Mouse (Mus musculus) forebrain, embryonic 11.5 days (tissue): ENCODE data around the gene Dhrs7. TPM values are rescaled to one million over a fixed set of nuclear protein-coding genes. Genes with fewer than 3 reads are reported as not detected.

Experiments
- ATAC-seq: fragments of 200-750 bp; cut with Nextera tagmentation; replicated peaks from 2 replicates; pipeline ENCODE4 v1.8.0; 2017; ENCODE audit warnings: moderate TSS enrichment; ENCODE audit not compliant: low FRiP score
- DNase-seq: peaks from one replicate; pipeline ENCODE4 v3.0.0-alpha.2; 2017; ENCODE audit warnings: low spot score
- H3K27ac ChIP-seq: fragments of 300-500 bp; sonication (generic); 2 replicates; pipeline ENCODE4 v1.5.1; 2014; ENCODE audit warnings: low read depth, low read length
- H3K27me3 ChIP-seq: fragments of 300-500 bp; sonication (generic); 2 replicates; pipeline ENCODE4 v1.6.1; 2014; ENCODE audit warnings: mild to moderate bottlenecking, low read length, mixed read lengths; ENCODE audit not compliant: control insufficient read depth, insufficient read depth
- H3K36me3 ChIP-seq: fragments of 300-500 bp; sonication (generic); 2 replicates; pipeline ENCODE4 v1.6.1; 2014; ENCODE audit warnings: mild to moderate bottlenecking, low read length, moderate library complexity, mixed read lengths; ENCODE audit not compliant: control insufficient read depth, insufficient read depth
- H3K4me1 ChIP-seq: fragments of 300-500 bp; sonication (generic); replicated peaks from 2 replicates; pipeline ENCODE4 v1.6.1; 2014; ENCODE audit warnings: low read length, mixed read lengths; ENCODE audit not compliant: control insufficient read depth, insufficient read depth
- H3K4me2 ChIP-seq: fragments of 300-500 bp; sonication (generic); 2 replicates; pipeline ENCODE4 v1.6.1; 2014; ENCODE audit warnings: low read depth, mild to moderate bottlenecking, low read length, moderate library complexity, mixed read lengths; ENCODE audit not compliant: severe bottlenecking
- H3K4me3 ChIP-seq: fragments of 300-500 bp; sonication (generic); 2 replicates; pipeline ENCODE4 v1.5.1; 2014; ENCODE audit warnings: low read depth, low read length
- H3K9ac ChIP-seq: fragments of 300-500 bp; sonication (generic); 2 replicates; pipeline ENCODE4 v1.6.1; 2014; ENCODE audit warnings: low read length
- H3K9me3 ChIP-seq: fragments of 300-500 bp; sonication (generic); 2 replicates; pipeline ENCODE4 v1.6.1; 2016; ENCODE audit warnings: low read length, mixed read lengths; ENCODE audit not compliant: control insufficient read depth
- WGBS: fragments of 180-500 bp; shearing (Covaris S2); extraction: QIAGEN DNeasy Blood & Tissue Kit; methylation state at CpG from one replicate; pipeline ENCODE4 v1.1.7; 2014; 5-methylcytosine and 5-hydroxymethylcytosine counted together
- polyA plus RNA-seq: library from polyadenylated mRNA; unstranded; fragments of >200 nt; fragmentation: Nextera tagmentation; extraction: Ambion mirVana; gene quantifications from 2 replicates; pipeline ENCODE4 v1.2.1, GENCODE M21; 2014

Gene Dhrs7
- polyA plus RNA-seq, 1 experiment from 2014 or later: 5.6 TPM

DNA sequence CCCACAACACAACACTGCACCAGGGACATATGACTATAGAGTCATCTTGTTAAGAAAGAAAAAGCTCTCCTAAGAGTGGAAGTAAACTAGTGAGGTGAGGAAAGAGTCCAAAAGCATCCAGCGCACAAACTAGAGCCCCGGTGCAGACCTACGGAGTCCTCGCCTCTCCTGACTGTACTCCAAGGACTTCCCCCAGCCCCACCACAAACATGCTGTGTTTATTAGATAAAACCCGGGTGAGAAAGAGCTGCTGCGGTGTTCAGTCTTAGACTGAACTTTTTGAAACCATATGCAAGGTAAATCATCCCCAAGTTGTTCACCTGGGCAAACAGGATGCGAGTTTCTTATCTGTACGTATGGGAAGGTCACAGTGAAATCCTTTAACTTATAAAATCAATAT lies 6.2 kb upstream of the Dhrs7 start:
- no peaks in the 10 kb centered on the region for H3K9me3 ChIP-seq
- no peak overlapping the region for H3K27ac ChIP-seq
- H3K9ac ChIP-seq: no peak overlapping the region
- no peaks in the 10 kb centered on the region for H3K27me3 ChIP-seq
- no peak for ATAC-seq
- 94% methylated on average over 8 of the region's 8 CpGs for WGBS
- no peaks in the 10 kb centered on the region for H3K4me1 ChIP-seq
- no peak overlapping the region for H3K4me3 ChIP-seq
- no peaks in the 10 kb centered on the region for H3K36me3 ChIP-seq
- no peak for DNase-seq
- H3K4me2 ChIP-seq: no peak overlapping the region

DNA sequence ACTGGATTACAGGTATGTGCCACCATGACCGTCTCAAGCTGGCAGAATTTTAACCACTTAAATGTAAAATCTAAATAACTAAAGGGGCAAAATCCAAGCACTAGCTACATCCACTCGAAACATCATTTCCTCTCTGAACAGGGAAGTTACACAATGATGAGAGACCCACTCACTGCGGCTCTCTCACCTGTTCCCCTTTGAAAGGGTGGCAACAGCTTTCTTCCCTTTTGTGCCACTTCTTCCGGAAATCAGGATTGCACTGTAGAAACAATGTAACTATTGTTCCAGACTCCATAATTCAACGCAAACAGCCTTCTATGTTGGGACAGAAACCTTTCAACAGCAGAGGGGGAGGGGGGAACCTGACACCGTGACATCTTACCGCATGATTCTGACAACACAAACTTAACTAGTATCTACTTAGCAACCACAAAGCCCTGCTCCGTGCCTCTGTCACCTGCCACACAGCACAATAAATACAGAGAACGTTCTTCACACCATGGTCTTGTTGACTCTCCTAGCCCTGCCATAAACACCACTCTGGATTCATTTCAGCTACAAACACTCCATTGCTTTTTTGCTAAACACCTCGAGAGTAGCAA lies 3.3 kb upstream of the Dhrs7 start:
- H3K4me2 ChIP-seq: no peak overlapping the region
- no peaks in the 10 kb centered on the region for H3K36me3 ChIP-seq
- 72% methylated on average over 10 of the region's 10 CpGs for WGBS
- no peak for ATAC-seq
- no peak for DNase-seq
- 0 out of 2 replicates have a peak, but pooled peaks cover 7% of the 10 kb centered on the region for H3K4me1 ChIP-seq
- H3K27me3 ChIP-seq: 0 out of 2 replicates have a peak, but pooled peaks cover 2% of the 10 kb centered on the region
- no peak overlapping the region for H3K9ac ChIP-seq
- H3K9me3 ChIP-seq: no peaks in the 10 kb centered on the region
- H3K4me3 ChIP-seq: no peak overlapping the region
- no peak overlapping the region for H3K27ac ChIP-seq

DNA sequence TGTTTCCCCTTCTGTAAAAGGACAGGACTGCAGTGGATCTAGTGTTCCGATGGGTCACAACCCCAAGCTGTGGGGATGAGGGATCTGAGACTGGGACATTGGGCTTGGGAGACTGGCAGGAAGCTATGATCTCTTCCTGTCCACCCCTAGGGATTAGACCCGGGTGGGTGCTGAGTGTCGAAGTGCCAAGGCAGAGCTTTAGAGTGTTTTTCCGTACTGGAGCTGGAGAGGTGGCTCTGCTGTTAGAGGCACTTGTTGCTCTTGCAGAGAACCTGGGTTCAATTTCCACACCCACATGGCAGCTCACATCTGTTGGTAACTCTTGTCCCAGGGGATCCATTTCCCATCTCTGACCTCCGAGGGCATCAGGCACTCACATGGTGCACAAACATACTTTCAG lies 1.3 kb upstream of the Dhrs7 start:
- Histone ChIP-seq H3K4me1 (0 out of 2 replicates have a peak, but pooled peaks cover 7% of the 10 kb centered on the region), H3K9me3 (no peaks in the 10 kb centered on the region), H3K4me2 (no peak overlapping the region), H3K4me3 (no peak overlapping the region), H3K27me3 (0 out of 2 replicates have a peak, but pooled peaks cover 2% of the 10 kb centered on the region), H3K36me3 (no peaks in the 10 kb centered on the region), H3K9ac (no peak overlapping the region), H3K27ac (no peak overlapping the region)
- ATAC-seq (no peak), DNase-seq (no peak)
- 85% methylated on average over 5 of the region's 5 CpGs for WGBS

DNA sequence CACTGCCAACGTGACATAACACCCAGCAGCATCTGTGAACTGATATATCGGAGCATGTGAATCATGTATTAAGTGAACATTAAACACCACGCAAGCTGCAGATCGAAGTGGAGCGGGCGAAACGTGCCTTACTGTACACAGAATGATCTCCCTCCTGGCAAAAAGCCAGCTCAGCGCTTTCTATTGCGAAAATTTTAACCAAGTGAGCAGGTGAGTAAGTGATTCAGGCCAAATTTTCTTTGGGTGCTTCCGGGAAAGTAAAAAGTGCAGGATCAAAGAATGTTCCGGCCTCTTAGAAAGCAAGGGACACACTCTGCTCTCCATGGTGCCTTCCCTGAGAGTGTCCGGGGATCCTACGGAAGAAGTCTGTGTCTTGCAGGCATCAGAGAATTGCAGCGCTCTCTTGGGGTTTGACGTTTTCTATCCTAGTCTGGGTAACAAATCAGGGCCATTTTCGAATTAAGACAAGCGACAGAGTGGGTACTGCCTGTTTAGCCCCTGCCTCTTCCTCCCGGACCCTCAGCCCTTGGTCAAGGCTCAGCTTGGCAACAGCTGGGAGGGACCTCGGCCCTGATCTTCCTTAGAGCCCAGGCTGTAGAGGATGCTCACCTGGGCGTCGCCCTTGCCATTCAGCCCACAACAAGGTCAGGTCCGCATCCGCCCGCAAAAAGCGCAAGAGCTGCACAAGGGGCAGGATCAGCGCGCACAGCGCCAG lies 532 bp downstream of the Dhrs7 start:
- ATAC-seq: peak; percentile 49; the same call in 1 of the 2 replicates
- 0 out of 2 replicates have a peak, but pooled peaks cover 2% of the 10 kb centered on the region for H3K27me3 ChIP-seq
- peak overlapping the region; percentile 64 for H3K9ac ChIP-seq
- H3K4me3 ChIP-seq: peak overlapping the region; percentile 50
- H3K4me2 ChIP-seq: peak overlapping the region; percentile 95
- 14% methylated on average over 28 of the region's 28 CpGs for WGBS
- H3K27ac ChIP-seq: no peak overlapping the region
- DNase-seq: no peak
- H3K36me3 ChIP-seq: no peaks in the 10 kb centered on the region
- H3K9me3 ChIP-seq: no peaks in the 10 kb centered on the region
- 0 out of 2 replicates have a peak, but pooled peaks cover 7% of the 10 kb centered on the region for H3K4me1 ChIP-seq

DNA sequence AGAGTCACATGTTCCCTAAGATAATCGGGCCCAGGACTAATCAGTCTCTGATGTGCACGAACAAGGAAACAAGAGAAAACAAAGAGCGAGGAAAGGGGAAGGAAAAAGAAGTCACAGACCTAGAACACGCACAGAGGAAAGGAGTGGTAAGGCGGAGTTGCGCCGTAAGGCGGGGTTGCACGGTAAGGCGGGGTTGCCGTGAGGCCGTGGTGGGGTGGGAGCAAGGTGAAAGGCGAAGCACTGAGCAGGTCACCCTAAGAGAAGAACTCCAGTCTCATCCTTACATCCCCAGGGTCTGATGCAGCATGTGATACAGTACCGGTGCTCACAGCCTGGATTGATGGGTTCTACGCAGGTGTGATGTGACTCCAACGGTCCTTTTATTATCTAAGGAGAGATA lies 8.9 kb downstream of the Dhrs7 start:
- no peak overlapping the region for H3K4me3 ChIP-seq
- no peak overlapping the region for H3K9ac ChIP-seq
- no peaks in the 10 kb centered on the region for H3K4me1 ChIP-seq
- ATAC-seq: no peak
- no peaks in the 10 kb centered on the region for H3K9me3 ChIP-seq
- H3K4me2 ChIP-seq: no peak overlapping the region
- no peak overlapping the region for H3K27ac ChIP-seq
- no peak for DNase-seq
- H3K36me3 ChIP-seq: no peaks in the 10 kb centered on the region
- WGBS: 94% methylated on average over 16 of the region's 16 CpGs
- no peaks in the 10 kb centered on the region for H3K27me3 ChIP-seq

DNA sequence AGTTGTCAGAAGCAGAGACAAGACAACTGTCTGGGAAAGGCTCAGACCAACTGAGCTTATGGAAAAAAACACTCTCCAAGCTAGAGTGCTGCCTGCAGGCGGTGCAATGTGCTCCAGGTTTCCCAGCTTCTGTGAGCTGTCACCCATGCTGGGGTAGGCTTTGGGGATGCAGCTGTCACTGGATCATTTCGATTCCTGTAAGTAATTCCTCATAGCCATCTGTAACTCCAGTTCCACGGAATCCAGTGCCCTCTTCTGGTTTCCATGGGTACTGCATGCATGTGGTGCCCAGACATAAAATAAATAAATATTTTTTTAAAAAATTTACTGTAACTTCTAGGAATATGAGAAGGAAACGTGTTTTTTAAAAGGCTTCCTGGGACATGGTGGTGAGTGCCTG lies 10.0 kb downstream of the Dhrs7 start:
- DNase-seq (peak; percentile 70), ATAC-seq (0 out of 2 replicates have a peak, but pooled peaks have one; percentile 15)
- H3K9me3 ChIP-seq: no peaks in the 10 kb centered on the region
- no peaks in the 10 kb centered on the region for H3K27me3 ChIP-seq
- H3K4me1 ChIP-seq: no peaks in the 10 kb centered on the region
- no peak overlapping the region for H3K4me3 ChIP-seq
- no peak overlapping the region for H3K4me2 ChIP-seq
- WGBS: 19% methylated on average over 4 of the region's 4 CpGs
- H3K36me3 ChIP-seq: no peaks in the 10 kb centered on the region
- no peak overlapping the region for H3K9ac ChIP-seq
- H3K27ac ChIP-seq: no peak overlapping the region

DNA sequence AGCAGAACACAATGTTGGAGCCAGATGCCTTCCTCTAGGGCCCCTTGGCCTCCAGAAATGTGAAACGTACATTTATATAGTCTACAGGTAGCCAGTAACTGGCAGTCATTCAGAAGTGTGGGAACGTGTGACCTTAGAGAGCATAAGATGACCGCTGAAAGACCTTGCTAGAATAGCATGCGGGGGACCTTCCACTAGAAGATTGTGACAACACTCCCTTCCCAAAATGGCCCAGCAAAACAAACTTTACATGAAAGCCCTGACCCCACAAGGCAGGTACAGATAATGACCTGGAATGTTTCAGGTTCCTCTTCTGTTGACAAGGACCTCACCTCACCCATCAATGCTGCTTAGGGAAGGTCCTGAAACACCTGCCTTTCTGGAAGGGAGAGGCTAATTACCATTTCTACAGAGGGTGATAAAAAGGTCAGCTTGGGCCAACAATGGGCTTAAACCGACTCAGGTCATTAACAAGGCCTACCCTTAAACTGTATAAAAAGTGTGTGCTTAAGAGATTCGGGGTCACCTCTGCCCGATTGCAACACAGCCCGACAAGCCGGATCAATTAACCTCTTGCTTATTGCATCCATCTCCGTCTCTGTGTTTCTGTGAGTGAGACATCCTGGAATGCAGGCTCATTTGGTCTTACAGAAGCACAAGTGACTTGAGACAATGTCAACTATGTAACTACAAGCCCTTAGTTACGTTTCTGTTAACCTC lies 14.9 kb downstream of the Dhrs7 start, which contains the start of gene Gm4756:
TSS of gene Gm4756 (minus strand) at position 51 of the 720 bp plus-strand sequence.
- ATAC-seq: no peak
- 76% methylated on average over 11 of the region's 11 CpGs for WGBS
- no peaks in the 10 kb centered on the region for H3K4me1 ChIP-seq
- no peak within 1 kb of the TSS for H3K4me3 ChIP-seq
- H3K4me2 ChIP-seq: no peak within 1 kb of the TSS
- no peak within 1 kb of the TSS for H3K9ac ChIP-seq
- no peaks in the 10 kb centered on the region for H3K27me3 ChIP-seq
- DNase-seq: no peak
- H3K27ac ChIP-seq: no peak within 1 kb of the TSS
- H3K9me3 ChIP-seq: no peaks in the 10 kb centered on the region
- H3K36me3 ChIP-seq: no peaks in the 10 kb centered on the region

DNA sequence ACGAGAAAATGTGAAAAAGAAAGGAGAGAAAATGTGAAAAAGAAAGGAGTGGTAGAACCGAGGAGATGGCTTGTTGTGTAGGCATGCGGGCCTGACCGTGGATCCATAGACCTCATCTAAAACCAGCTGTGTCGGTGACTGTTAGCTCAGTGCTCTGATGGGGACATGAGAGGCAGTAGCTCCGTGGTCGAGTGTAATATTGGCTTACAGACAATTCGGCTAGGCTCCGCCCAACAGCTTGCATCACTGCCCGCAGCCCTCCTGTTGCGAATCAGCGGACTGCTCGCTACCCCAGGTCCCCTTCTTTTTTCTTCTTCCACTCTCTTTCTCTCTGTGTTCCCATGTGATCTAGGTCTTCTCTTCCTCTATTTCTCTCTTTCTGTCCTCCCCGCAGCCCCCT lies 15.8 kb downstream of the Dhrs7 start:
- Histone ChIP-seq H3K27me3 (no peaks in the 10 kb centered on the region), H3K4me3 (no peak overlapping the region), H3K4me2 (no peak overlapping the region), H3K9ac (no peak overlapping the region), H3K36me3 (no peaks in the 10 kb centered on the region), H3K9me3 (no peaks in the 10 kb centered on the region), H3K4me1 (no peaks in the 10 kb centered on the region), H3K27ac (no peak overlapping the region)
- WGBS: 94% methylated on average over 14 of the region's 14 CpGs
- ATAC-seq (no peak), DNase-seq (no peak)
